Mouse (Mus musculus) stomach, embryonic 14.5 days (tissue): Measurements from ENCODE around the gene St13. TPM values are rescaled to one million over a fixed set of nuclear protein-coding genes. Genes with fewer than 3 reads are reported as not detected.
A peak's percentile ranks its signal among the peaks of the same experiment; 100 is the strongest.

Experiments
- ATAC-seq: fragments of 200-750 bp; cut with Nextera tagmentation; 2 replicates; pipeline ENCODE4 v1.8.0; 2017; ENCODE audit warnings: low read depth, moderate TSS enrichment; ENCODE audit not compliant: insufficient number of reproducible peaks, insufficient read depth, low FRiP score
- H3K27ac ChIP-seq: fragments of 300-500 bp; sonication (generic); 2 replicates; pipeline ENCODE4 v1.5.1; 2014; ENCODE audit warnings: mild to moderate bottlenecking, low read length, moderate library complexity, mixed read lengths
- H3K27me3 ChIP-seq: fragments of 300-500 bp; sonication (generic); 2 replicates; pipeline ENCODE4 v1.6.1; 2014; ENCODE audit warnings: low read length, control low read depth, mixed read lengths; ENCODE audit not compliant: control insufficient read depth, insufficient read depth
- H3K36me3 ChIP-seq: fragments of 300-500 bp; sonication (generic); 2 replicates; pipeline ENCODE4 v1.6.1; 2014; ENCODE audit warnings: mild to moderate bottlenecking, control low read depth, low read length, moderate library complexity, mixed read lengths; ENCODE audit not compliant: control insufficient read depth, insufficient read depth
- H3K4me1 ChIP-seq: fragments of 300-500 bp; sonication (generic); 2 replicates; pipeline ENCODE4 v1.6.1; 2014; ENCODE audit warnings: low read length, control low read depth, mixed read lengths; ENCODE audit not compliant: control insufficient read depth, insufficient read depth
- H3K4me2 ChIP-seq: fragments of 300-500 bp; sonication (generic); replicated peaks from 2 replicates; pipeline ENCODE4 v1.6.1; 2014; ENCODE audit warnings: low read depth, low read length, control low read depth
- H3K4me3 ChIP-seq: fragments of 300-500 bp; sonication (generic); 2 replicates; pipeline ENCODE4 v1.5.1; 2014; ENCODE audit warnings: low read depth, low read length, control low read depth
- H3K9ac ChIP-seq: fragments of 300-500 bp; sonication (generic); replicated peaks from 2 replicates; pipeline ENCODE4 v1.6.1; 2014; ENCODE audit warnings: low read depth, mild to moderate bottlenecking, control low read depth, low read length, moderate library complexity, mixed read lengths
- H3K9me3 ChIP-seq: fragments of 300-500 bp; sonication (generic); 2 replicates; pipeline ENCODE4 v1.6.1; 2016; ENCODE audit warnings: low read depth, low read length, control low read depth; ENCODE audit not compliant: control insufficient read depth
- WGBS: fragments of 180-500 bp; shearing (Covaris S2); extraction: QIAGEN DNeasy Blood & Tissue Kit; methylation state at CpG from one replicate; pipeline ENCODE4 v1.1.7; 2014; 5-methylcytosine and 5-hydroxymethylcytosine counted together
- polyA plus RNA-seq: library from polyadenylated mRNA; unstranded; fragments of >200 nt; fragmentation: Nextera tagmentation; extraction: Ambion mirVana; gene quantifications from 2 replicates; pipeline ENCODE4 v1.2.1, GENCODE M21; 2014

The St13 gene
- polyA plus RNA-seq, 1 experiment from 2014 or later, result 153 TPM

- no peak overlapping the region for H3K4me3 ChIP-seq
- WGBS, result 74% methylated on average over 1 of the region's 1 CpGs
- no peak overlapping the region for H3K4me2 ChIP-seq
- peaks cover 17% of the 10 kb centered on the region; the same call in 1 of the 2 replicates for H3K4me1 ChIP-seq
- H3K9me3 ChIP-seq, result no peaks in the 10 kb centered on the region
- H3K9ac ChIP-seq, result no peak overlapping the region
- no peaks in the 10 kb centered on the region for H3K27me3 ChIP-seq
- H3K27ac ChIP-seq, result no peak overlapping the region
- peaks cover 35% of the 10 kb centered on the region for H3K36me3 ChIP-seq
- no peak for ATAC-seq
Measured at GRCm38 (mm10) chr15:81362501-81362900, 37.4 kb downstream of the St13 start.

GRCm38 (mm10) chr15:81361417-81362015 lies 38.4 kb downstream of the St13 start:
- H3K27ac ChIP-seq, result peak overlapping the region; percentile 64; the same call in 1 of the 2 replicates
- H3K27me3 ChIP-seq, result no peaks in the 10 kb centered on the region
- ATAC-seq, result no peak
- 36% methylated on average over 10 of the region's 10 CpGs for WGBS
- peaks cover 17% of the 10 kb centered on the region; the same call in 1 of the 2 replicates for H3K4me1 ChIP-seq
- H3K4me2 ChIP-seq, result peak overlapping the region; percentile 64; the same call in 1 of the 2 replicates
- H3K4me3 ChIP-seq, result 0 out of 2 replicates have a peak overlapping the region, but pooled peaks have one; percentile 50
- peaks cover 26% of the 10 kb centered on the region for H3K36me3 ChIP-seq
- H3K9ac ChIP-seq, result no peak overlapping the region
- no peaks in the 10 kb centered on the region for H3K9me3 ChIP-seq

- Histone ChIP-seq H3K9me3 (no peaks in the 10 kb centered on the region), H3K36me3 (peaks cover 21% of the 10 kb centered on the region), H3K27me3 (no peaks in the 10 kb centered on the region), H3K9ac (no peak overlapping the region), H3K4me1 (peaks cover 17% of the 10 kb centered on the region; the same call in 1 of the 2 replicates), H3K27ac (peak overlapping the region; percentile 64; the same call in 1 of the 2 replicates), H3K4me3 (peak overlapping the region; percentile 50), H3K4me2 (peak overlapping the region; percentile 64)
- WGBS, result 35% methylated on average over 6 of the region's 6 CpGs
- ATAC-seq, result peak; percentile 44; the same call in 1 of the 2 replicates
Measured at GRCm38 (mm10) chr15:81361022-81361404, 38.9 kb downstream of the St13 start.

- under 1% methylated on average over 30 of the region's 30 CpGs for WGBS
- no peaks in the 10 kb centered on the region for H3K9me3 ChIP-seq
- no peaks in the 10 kb centered on the region for H3K27me3 ChIP-seq
- peaks cover 15% of the 10 kb centered on the region; the same call in 1 of the 2 replicates for H3K36me3 ChIP-seq
- peak within 1 kb of the TSS; percentile 50 for H3K4me3 ChIP-seq
- peak; percentile 99 for ATAC-seq
- H3K9ac ChIP-seq, result peak within 1 kb of the TSS; percentile 57
- H3K4me2 ChIP-seq, result peak within 1 kb of the TSS; percentile 64
- H3K4me1 ChIP-seq, result peaks cover 17% of the 10 kb centered on the region; the same call in 1 of the 2 replicates
- H3K27ac ChIP-seq, result peak within 1 kb of the TSS; percentile 64; the same call in 1 of the 2 replicates
Measured at GRCm38 (mm10) chr15:81360345-81361021, 39.4 kb downstream of the St13 start, which contains the start of gene Slc25a17. Gene Slc25a17 (minus strand): TSS chr15:81360812.

- Histone ChIP-seq H3K4me2 (peak overlapping the region; percentile 64), H3K9ac (no peak overlapping the region), H3K4me3 (peak overlapping the region; percentile 50; the same call in 1 of the 2 replicates), H3K9me3 (no peaks in the 10 kb centered on the region), H3K36me3 (0 out of 2 replicates have a peak, but pooled peaks cover 7% of the 10 kb centered on the region), H3K27ac (no peak overlapping the region), H3K27me3 (no peaks in the 10 kb centered on the region), H3K4me1 (peaks cover 17% of the 10 kb centered on the region; the same call in 1 of the 2 replicates)
- 81% methylated on average over 5 of the region's 5 CpGs for WGBS
- ATAC-seq, result no peak
Measured at GRCm38 (mm10) chr15:81359421-81359820, 40.5 kb downstream of the St13 start.

- WGBS, result 69% methylated on average over 3 of the region's 3 CpGs
- Histone ChIP-seq H3K36me3 (0 out of 2 replicates have a peak, but pooled peaks cover 6% of the 10 kb centered on the region), H3K27ac (no peak overlapping the region), H3K4me1 (peaks cover 17% of the 10 kb centered on the region; the same call in 1 of the 2 replicates), H3K4me2 (no peak overlapping the region), H3K9ac (no peak overlapping the region), H3K9me3 (no peaks in the 10 kb centered on the region), H3K27me3 (no peaks in the 10 kb centered on the region), H3K4me3 (no peak overlapping the region)
- ATAC-seq, result no peak
Measured at GRCm38 (mm10) chr15:81358943-81359342, 40.9 kb downstream of the St13 start.

GRCm38 (mm10) chr15:81356946-81357345 lies 42.9 kb downstream of the St13 start:
- Histone ChIP-seq H3K27me3 (no peaks in the 10 kb centered on the region), H3K9me3 (no peaks in the 10 kb centered on the region), H3K4me3 (no peak overlapping the region), H3K4me1 (peaks cover 17% of the 10 kb centered on the region; the same call in 1 of the 2 replicates), H3K4me2 (no peak overlapping the region), H3K27ac (peak overlapping the region; percentile 27; the same call in 1 of the 2 replicates), H3K9ac (no peak overlapping the region), H3K36me3 (no peaks in the 10 kb centered on the region)
- no peak for ATAC-seq
- WGBS, result 37% methylated on average over 5 of the region's 5 CpGs

- H3K27me3 ChIP-seq, result no peaks in the 10 kb centered on the region
- ATAC-seq, result no peak
- no peak overlapping the region for H3K4me3 ChIP-seq
- no peaks in the 10 kb centered on the region for H3K36me3 ChIP-seq
- H3K9ac ChIP-seq, result no peak overlapping the region
- WGBS, result 62% methylated on average over 3 of the region's 3 CpGs
- no peak overlapping the region for H3K27ac ChIP-seq
- peaks cover 14% of the 10 kb centered on the region; the same call in 1 of the 2 replicates for H3K4me1 ChIP-seq
- no peak overlapping the region for H3K4me2 ChIP-seq
- no peaks in the 10 kb centered on the region for H3K9me3 ChIP-seq
Measured at GRCm38 (mm10) chr15:81355146-81355761, 44.6 kb downstream of the St13 start.
